Mouse (Mus musculus) urinary bladder, postnatal 4 days (tissue): ENCODE measurements around the gene Gm5788.
A peak's percentile ranks its signal among the peaks of the same experiment; 100 is the strongest.
"Not testable (repeated sequence)": the region's sequence is repeated elsewhere in the genome, so short reads cannot be mapped to it uniquely, and the experiment has no call there.

Experiments
- DNase-seq, 2 experiments: peaks; one replicate each; pipeline ENCODE4 v3.0.0; 2021 to 2022; ENCODE audit warnings: low spot score in 2 of 2

Gene Gm5788

GRCm38 (mm10) chr12:87494421-87494820 lies at the start of gene Gm5788:
TSS of gene Gm5788 (plus strand) at chr12:87494721.
- not testable (repeated sequence) for DNase-seq

GRCm38 (mm10) chr12:87449456-87449855 lies 45.1 kb upstream of the Gm5788 start:
- DNase-seq: no peak

DNA sequence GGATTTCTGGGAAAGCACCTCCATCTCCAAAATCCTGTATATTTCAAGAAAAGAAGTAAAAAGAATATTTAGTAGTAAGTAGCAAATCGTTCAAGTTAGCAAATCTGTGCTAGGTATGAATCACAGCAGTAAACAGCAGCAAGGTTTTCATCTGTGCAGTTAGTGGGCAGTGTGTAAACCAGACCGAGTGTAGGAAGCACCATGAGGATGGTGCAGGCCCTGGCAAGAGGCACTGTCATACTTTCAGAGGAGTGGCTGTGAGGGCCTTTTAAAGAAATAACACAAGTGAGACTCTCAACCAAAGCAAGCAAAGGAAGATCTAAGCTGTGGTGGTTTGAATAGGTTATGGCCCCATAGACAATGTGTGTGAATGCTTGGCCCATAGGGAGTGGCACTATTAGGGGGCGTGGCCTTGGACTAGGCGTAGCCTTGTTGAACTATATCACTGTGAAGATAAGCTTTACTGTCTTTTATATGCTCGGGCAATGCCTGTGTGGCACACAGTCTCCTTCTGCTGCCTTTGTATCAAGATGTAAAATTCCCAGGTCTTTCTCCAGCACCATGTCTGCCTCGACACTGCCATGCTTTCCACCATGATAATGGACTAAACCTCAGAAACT lies 29.7 kb upstream of the Gm5788 start:
- no peak for DNase-seq

GRCm38 (mm10) chr12:87470263-87471136 lies 24.0 kb upstream of the Gm5788 start:
- no peak for DNase-seq

- DNase-seq: no peak
Observed at GRCm38 (mm10) chr12:87471421-87471963, 23.0 kb upstream of the Gm5788 start.

DNA sequence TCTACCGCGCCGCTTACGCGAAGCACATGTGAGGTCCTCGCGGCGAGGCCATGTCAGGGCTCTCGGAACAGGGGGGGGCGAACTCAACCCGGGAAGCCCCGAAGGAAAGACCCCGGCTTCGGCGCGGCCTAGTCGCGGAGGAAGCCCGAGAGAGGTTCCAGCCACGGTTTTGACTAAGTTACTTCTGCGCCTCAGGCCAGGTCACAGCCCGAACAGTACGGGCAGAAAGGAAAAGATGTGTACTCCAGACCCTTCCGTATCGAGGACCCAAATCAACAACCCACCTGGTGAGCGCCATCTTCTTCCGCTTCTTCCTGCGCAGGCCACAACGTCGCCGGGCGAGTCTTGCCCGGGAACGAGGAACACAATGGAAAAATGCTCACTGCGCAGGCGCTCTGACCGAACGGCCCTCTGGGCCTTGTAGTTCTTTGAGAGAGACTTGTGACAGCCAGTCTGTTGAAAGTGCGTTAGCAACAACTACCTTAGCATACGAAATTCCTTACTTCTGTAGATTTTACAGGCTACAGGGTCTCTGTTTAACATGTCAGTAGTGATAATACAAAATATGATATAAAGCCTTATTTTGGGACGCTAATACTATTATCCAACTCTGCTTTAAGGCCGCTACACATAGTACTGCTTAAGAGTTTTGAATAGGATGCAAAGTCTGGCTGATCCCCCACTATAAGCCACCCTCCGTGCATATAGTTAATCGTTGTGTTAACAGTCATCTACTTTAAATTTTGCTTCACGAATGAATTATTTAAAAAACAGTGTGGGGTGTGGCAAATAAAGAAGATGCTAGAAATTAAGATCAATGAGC lies 22.3 kb upstream of the Gm5788 start, which contains the start of gene Snw1:
Gene Snw1, minus strand, starts transcription at position 311 of the 823 bp plus-strand sequence.
- peak; percentile 89 to 92 for DNase-seq

GRCm38 (mm10) chr12:87474756-87475155 lies 19.8 kb upstream of the Gm5788 start:
- no peak for DNase-seq

- not testable (repeated sequence) for DNase-seq
Observed at GRCm38 (mm10) chr12:87482482-87482881, 12.0 kb upstream of the Gm5788 start.

- DNase-seq: not testable (repeated sequence)
Observed at GRCm38 (mm10) chr12:87488683-87489082, 5.8 kb upstream of the Gm5788 start.

DNA sequence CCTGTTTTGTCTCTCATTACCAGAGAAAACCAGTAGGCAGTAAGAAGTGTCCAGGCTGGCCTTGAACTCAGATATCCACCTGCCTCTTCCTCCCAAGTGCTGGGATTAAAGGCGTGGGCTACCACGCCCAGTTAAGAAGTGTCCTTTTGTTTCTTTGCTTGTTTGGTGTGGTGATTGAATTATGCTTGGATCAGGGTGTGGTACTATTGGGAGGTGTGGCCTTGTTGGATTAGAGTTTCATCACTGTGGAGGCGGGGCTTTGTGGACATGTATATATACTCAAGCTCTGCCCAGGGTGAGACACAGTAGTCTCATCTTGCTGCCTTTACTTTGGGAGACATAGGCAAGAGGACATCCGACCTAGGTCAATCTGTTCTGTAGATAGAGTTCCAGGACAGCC lies 19.5 kb downstream of the Gm5788 start, which contains the start of gene Gm8300:
Gene Gm8300, plus strand, starts transcription at position 301 of the 400 bp plus-strand sequence.
- not testable (repeated sequence) for DNase-seq

DNA sequence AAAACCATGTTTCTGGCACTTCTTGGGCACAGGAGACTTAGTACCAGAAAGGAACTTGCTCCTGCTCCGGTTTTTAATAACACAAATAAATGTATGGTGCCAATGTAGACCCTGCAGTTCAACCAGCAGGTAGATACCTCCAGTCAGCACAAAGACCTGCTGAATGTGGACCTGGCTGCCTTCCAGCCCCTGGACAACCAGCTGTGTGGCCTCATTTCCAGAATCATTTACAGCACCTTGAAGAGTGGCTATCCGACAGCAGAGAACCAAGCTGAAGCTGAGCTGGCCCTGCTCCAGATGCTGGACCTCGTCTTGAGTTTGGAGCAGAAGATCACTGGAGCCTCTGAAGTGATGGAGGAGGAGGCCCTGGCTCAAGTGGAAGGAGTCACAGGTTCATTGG lies 25.1 kb downstream of the Gm5788 start:
- not testable (repeated sequence) for DNase-seq

- no peak for DNase-seq
Observed at GRCm38 (mm10) chr12:87543927-87544326, 49.4 kb downstream of the Gm5788 start.
